Mouse (Mus musculus) urinary bladder, postnatal 25 days (tissue): Measurements from ENCODE around the gene Tgif2.
"Not testable (repeated sequence)": the region's sequence is repeated elsewhere in the genome, so short reads cannot be mapped to it uniquely, and the experiment has no call there.

Experiments used
- DNase-seq: peaks from one replicate; pipeline ENCODE4 v3.0.0; 2022; ENCODE audit warnings: low spot score

The Tgif2 gene

GRCm38 (mm10) chr2:156843331-156843730 is 3.5 kb downstream of the Tgif2 start:
- DNase-seq = no peak

GRCm38 (mm10) chr2:156844715-156845114 is 4.9 kb downstream of the Tgif2 start:
- no peak for DNase-seq

- DNase-seq = no peak
Measured at GRCm38 (mm10) chr2:156847653-156848052, 7.8 kb downstream of the Tgif2 start.

GRCm38 (mm10) chr2:156848526-156849182 is 8.8 kb downstream of the Tgif2 start:
- DNase-seq = no peak

- no peak for DNase-seq
Measured at GRCm38 (mm10) chr2:156850505-156850904, 10.7 kb downstream of the Tgif2 start.

GRCm38 (mm10) chr2:156853584-156853983 is 13.8 kb downstream of the Tgif2 start:
- DNase-seq = not testable (repeated sequence)

GRCm38 (mm10) chr2:156853999-156854771 is 14.4 kb downstream of the Tgif2 start:
- not testable (repeated sequence) for DNase-seq

- DNase-seq = no peak
Measured at GRCm38 (mm10) chr2:156856311-156856710, 16.5 kb downstream of the Tgif2 start.

- DNase-seq = no peak
Measured at GRCm38 (mm10) chr2:156857385-156857791, 17.6 kb downstream of the Tgif2 start.

- no peak for DNase-seq
Measured at GRCm38 (mm10) chr2:156857835-156858234, 18.0 kb downstream of the Tgif2 start, which contains the start of gene 4930518I15Rik. Gene 4930518I15Rik (minus strand): TSS chr2:156857946.

- DNase-seq = no peak
Measured at GRCm38 (mm10) chr2:156858671-156859070, 18.9 kb downstream of the Tgif2 start.

- DNase-seq = peak; percentile 18
Measured at GRCm38 (mm10) chr2:156862041-156862717, 22.4 kb downstream of the Tgif2 start.

- peak; percentile 96 for DNase-seq
Measured at GRCm38 (mm10) chr2:156862772-156863486, 23.1 kb downstream of the Tgif2 start, which contains the start of gene Rab5if. Gene Rab5if (plus strand): TSS chr2:156863128.

GRCm38 (mm10) chr2:156863487-156864160 is 23.8 kb downstream of the Tgif2 start:
- peak; percentile 42 for DNase-seq

- DNase-seq = no peak
Measured at GRCm38 (mm10) chr2:156864481-156864880, 24.7 kb downstream of the Tgif2 start.

GRCm38 (mm10) chr2:156868994-156869393 is 29.2 kb downstream of the Tgif2 start:
- no peak for DNase-seq

- DNase-seq = no peak
Measured at GRCm38 (mm10) chr2:156869554-156869953, 29.7 kb downstream of the Tgif2 start.

- no peak for DNase-seq
Measured at GRCm38 (mm10) chr2:156870519-156870918, 30.7 kb downstream of the Tgif2 start.

GRCm38 (mm10) chr2:156873629-156874028 is 33.8 kb downstream of the Tgif2 start:
- DNase-seq = peak; percentile 29

- DNase-seq = no peak
Measured at GRCm38 (mm10) chr2:156874047-156874759, 34.4 kb downstream of the Tgif2 start.
